Mouse (Mus musculus) left cerebral cortex, adult 9 months (tissue): ENCODE data around the gene Kazn.

Experiments
- DNase-seq, 2 experiments: peaks; one replicate each; pipeline ENCODE4 v3.0.0; 2022; ENCODE audit warnings: low spot score in 2 of 2

The Kazn gene

DNA sequence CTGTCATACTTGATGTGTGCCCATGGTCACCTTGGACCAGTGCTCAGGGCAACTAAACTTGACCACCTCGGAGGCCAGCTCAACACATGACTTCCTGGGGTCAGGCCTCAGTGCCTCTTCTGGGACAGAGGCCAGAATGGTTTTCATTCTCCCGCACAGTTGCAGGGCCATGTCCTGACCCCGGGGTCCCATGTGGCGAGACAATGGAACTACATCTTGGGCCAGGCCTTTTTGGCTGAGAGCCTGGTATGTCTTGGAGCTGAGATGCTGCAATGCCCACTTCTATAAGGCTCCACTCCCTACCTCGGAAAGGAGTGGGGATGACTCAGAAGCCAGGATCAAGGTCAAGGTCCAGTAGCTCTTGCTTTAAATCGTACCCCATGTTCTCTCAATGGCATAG, 42.6 kb downstream of the Kazn start:
- DNase-seq = no peak

DNA sequence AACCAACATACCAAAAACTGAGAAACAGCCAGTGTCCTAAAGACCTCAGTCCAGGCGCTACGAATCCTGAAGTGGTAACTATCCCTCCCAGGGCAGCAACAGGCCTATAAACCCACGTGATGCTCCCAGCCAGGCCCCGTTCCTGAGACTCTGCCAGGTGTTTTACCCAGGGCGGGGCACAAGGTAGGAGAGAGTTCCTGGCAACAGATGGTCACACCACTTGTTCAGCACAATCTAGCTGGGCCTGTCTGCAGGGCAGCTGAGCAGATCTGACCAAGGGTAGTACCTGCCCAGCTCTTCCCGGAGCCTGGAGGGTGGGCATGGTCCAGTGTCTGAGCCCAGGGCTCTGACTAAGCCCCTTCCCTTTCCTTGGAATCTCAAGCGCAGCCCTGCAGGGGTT, 45.4 kb downstream of the Kazn start:
- no peak for DNase-seq

DNA sequence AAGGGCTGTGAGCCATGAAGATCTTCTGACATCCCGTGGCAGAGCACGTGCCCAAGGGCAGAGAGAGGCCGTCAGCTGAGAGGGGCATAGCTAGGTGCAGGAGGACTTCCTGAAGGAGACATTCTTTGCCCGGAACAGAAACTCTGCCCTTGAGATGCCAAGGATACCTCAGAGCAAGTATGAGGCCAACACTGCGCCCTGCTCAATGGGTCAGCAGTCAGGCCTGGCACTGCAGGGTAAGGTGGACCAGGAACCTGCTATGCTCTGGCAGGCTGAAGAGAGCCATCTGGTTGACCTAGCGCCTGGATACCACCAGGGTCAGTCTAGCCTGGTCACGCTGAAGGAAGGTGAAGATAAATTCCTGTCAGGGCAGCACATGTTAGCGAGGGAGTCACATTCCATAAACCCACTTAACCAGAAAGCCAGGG, 46.0 kb downstream of the Kazn start:
- no peak for DNase-seq

DNA sequence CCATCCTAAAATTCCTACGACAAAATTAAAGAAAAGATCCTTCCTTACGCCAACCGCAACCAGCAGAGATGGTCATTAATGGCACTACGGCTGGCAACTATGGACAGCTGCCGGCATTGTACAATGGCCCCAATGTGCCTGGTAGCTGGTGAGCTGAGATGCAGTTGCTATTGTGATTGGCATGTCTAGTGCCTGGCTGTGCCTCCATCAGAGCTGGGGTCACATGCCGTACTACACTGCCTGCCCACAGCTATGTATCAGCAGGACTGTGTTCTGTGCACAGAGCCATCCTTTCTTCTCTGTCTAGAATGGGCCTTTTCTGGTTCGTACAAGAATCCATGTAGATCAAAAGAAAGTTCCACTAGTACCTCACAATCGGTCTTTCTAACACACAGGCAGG, 49.2 kb downstream of the Kazn start:
- peak; percentile 48 to 56 for DNase-seq

DNA sequence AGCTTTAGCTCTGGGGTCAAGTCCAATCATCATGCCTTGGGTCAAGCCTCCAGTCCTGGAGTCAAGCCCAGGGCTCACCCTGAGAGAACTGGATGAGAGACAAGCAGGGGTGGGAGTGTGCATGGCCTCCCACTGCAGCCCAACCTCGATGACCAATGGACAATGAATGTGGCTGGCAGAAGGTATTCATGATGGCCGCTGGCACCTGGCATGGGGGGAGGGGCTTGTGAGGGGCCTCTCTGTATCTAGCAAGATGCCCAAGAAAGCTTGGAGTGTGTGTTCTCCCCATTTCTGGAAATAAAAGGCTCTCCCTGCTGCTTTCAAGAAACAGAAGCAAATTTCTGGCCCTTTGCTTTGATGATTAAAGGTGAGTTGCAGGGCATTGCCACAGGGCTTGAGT, 50.7 kb downstream of the Kazn start:
- no peak for DNase-seq

DNA sequence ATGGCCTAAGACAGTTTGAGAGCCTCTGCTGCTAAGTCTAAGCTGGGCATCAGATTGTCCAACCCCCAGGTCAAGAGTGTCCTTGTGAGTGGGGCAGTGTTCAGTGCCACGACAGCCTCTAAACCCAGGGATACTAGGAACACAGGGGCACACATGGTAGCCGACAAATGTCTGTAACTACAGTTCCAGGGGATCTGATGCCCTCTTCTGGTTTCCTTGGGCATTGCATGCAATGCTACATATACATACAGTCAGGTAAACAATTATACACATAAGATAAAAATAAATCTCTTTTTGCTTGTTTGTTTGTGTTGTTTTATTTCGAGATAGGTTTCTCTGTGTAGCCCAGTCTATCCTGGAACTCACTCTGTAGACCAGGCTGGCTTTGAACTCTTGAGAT, 53.0 kb downstream of the Kazn start:
- DNase-seq = no peak

DNA sequence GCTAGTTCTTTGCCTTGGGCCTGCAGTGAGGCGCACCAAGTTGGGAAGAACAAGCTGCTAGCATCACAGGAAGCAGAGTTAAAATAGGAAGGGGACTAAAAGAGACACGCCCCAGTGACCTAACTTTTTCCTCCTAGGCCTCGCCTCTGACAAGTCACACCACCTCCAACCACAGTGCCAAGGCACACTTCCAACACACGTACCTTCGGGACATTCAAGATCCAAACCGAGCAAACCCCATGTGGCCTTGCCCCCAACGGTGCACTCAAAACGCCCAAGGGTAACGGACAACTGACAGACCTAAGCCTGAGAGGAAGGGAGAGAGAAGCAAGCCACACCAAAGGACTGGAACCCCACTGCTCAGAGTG, 53.7 kb downstream of the Kazn start:
- DNase-seq = no peak

DNA sequence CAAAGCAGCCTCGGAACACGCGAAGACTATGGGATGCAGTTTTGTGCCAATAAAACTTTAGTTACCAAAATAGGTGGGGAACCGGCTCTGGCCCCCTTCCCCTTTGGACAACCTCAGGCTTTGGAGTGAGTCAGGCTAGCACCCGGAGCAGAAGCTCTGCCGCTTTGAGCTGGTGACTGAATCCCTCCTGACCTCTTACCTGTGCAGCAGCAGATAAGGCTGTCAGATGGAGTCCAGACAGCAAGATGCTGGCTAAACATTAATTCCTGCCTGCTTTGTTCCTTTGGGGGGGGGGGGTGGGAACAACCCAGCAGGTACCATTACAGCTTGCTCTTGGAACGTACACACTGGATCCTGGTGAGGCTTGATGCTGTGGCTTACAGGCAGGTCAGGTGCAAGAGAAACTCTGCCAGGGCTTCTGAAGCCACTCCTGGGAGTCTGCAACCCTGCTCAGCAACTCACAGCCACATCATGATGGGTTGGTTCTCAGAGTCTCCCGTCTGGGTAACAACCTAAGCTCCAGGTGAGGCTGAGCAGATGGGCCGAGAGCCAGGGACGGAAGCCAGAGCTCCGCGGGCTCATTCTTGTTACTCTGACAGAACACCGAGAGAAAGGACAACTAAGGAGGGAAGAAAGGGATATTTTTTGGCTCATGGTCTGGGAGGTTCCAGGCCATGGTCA, 54.2 kb downstream of the Kazn start:
- DNase-seq = no peak

DNA sequence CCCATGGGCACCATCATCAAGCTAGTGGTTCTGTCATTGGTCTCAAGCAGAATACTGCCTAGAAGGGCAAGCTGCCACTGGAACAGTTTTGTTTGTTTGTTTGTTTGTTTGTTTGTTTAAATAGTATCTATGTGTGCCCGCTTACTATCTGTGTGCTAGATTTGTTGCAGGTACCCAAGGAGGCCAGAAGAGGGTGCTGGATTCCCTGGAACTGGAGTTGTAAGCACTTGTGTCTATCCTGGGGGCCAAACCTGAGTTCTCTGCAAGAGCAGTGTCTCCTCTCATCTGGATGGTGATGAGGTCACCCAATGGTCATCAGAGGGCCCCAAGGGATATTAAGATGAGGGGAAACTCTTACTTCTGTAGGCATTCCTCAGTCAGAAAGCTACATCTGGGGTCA, 55.6 kb downstream of the Kazn start:
- DNase-seq = no peak

DNA sequence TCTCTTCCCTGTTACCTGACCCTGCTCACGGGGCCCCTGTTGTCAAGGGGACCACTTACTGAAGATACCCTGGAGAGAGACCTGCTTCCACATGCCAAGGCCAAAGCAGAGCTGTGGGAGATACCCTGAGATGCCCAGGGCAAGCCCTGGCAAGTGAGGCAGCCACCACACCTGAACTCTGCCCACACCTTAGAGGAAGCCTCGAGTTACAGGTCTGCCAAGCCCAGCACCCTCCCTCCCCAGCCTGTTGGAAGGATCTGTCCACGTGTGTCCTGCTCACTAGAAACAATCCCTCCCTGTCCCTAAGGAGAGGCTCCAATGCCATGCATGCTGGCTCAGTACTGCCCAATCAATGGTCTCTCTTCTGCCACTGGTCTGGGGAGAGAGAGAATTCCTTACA, 56.2 kb downstream of the Kazn start:
- no peak for DNase-seq

DNA sequence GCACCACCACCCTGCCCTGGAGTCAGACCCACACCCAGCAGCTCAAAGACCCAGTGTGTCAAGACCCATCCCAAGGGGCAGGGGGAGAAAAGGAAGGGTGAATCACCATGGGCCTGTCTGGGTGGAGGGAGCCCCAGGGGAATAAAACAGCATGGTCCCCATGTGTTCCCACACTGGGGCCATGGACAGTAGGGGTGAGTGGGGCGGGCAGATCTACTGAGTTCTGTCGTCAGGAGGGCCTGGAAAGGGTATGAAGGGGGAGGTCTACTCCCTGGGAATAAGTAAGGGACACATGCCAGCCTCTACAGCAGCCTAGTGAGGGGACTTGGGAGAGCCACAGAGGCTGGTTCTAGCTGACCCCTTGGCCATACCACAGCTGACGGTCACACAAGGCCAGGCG, 57.6 kb downstream of the Kazn start:
- DNase-seq = no peak

DNA sequence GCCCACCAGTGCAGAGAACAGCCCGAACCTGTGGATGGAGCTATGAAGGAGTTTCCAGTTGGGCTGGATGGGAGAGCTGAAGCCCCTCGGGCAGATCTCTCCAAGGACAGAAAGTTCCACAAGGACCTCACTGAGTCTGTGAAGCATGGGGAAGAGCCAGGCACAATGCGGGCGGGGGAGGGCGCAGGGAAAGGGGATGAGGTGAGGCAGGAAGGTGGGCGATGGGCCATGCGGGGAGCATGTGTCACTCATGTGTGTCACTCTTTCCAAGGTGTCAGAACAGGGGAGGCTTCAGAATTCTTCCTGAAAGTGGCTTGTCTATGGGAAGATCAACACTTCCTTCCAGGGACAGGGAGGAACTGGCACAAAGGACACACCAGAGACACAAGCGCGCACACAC, 58.3 kb downstream of the Kazn start:
- DNase-seq = no peak

DNA sequence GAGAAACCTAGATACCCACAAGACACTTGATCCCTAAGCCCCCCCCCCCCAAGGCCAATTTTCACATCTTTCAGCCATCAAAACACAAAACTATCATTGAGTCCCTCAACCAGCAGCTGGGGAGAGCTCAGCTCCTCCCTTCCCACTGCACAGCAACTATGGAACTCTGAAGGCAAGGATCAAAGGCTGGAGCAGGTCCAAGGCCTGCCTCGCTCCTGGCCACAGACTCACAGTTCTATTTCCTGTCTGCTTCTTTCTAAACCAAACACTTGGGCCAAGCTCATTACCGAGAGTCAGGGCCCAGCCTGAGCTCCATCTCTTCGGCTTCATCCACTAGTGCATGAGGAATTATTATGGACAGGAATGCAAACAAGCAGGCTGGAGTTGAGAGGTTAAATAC, 58.9 kb downstream of the Kazn start:
- DNase-seq = peak in 1 of 2 experiments; percentile 70

DNA sequence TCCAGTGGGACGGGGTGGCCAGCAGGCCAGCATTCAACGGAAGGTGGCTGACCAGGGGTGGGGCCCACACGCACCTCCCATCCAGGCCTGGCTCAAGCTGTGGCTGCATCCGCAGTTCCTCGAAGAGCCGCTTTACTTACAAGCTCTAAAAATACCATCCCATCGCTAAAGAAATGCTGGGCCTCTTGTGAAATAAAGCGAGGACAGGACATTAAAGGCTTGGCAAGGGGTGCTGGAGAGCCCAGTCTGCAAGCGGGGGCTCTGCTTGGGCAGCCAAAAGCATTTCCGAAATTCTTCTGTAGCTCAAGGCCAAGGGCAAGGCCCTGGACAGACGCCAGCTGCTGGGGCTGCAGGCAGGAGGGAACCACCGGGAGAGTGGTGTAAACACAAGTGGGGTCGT, 59.7 kb downstream of the Kazn start:
- DNase-seq = no peak

DNA sequence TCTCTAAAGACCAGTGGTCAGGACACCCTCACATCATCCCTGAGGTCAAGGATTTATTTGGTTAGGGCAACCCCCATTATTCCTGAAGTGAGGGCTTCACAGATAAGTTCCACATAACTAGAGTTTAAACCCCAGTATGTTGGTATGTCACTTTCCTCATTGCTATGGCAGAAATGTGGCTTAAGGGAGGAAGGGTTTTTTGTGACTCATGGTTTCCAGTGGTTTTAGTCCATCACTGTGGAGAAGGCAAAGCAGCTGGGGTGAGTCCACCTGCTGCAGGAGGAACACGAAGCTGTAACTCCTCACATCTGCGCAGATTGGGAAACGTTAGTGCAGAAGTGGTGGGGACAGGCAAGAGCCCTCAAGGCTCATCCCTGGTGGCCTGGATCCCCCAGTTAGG, 62.5 kb downstream of the Kazn start:
- no peak for DNase-seq

DNA sequence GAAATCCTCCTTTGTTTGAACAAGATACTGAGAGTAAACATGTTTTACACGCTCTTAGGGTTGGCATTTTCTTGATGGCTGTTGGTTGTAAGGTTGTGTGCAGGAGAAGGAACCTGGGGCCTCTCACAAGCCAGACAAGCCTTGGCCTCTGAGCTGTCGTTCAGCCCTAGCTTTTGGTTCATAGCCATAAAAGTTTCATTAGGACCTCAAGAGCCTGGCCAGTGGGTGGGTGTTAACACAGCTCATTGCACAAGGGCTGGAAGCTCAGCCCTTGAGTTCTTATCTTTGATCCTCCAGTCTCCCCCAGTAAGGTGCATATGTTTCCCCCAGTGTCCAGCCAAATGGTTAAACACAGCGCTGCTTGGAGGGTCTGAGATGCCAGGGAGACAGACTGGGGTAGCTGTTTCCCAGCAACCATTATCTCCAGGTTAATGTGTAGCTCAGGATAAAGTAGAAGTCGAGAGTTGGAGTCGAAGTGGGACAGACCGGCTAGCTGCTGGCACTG, 65.2 kb downstream of the Kazn start:
- DNase-seq = no peak

DNA sequence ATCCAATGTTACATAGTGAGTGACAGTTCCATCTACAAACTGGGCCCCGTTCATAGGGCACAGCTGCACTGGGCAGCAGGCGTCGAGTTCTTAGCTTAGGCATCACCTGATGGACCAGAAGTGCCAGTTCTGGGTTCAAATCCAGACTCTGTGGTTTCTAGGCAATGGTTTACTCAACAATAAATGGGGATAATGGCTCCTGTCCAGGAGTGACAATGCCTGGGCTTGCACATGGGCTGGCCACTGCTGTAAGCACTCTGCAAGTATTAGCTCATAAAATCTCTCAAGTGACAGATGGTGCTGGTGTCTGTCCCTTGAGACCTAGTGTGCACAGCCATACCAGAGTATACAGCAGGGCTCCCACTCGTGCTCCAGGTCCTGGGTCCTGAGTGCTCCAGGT, 66.3 kb downstream of the Kazn start:
- no peak for DNase-seq

DNA sequence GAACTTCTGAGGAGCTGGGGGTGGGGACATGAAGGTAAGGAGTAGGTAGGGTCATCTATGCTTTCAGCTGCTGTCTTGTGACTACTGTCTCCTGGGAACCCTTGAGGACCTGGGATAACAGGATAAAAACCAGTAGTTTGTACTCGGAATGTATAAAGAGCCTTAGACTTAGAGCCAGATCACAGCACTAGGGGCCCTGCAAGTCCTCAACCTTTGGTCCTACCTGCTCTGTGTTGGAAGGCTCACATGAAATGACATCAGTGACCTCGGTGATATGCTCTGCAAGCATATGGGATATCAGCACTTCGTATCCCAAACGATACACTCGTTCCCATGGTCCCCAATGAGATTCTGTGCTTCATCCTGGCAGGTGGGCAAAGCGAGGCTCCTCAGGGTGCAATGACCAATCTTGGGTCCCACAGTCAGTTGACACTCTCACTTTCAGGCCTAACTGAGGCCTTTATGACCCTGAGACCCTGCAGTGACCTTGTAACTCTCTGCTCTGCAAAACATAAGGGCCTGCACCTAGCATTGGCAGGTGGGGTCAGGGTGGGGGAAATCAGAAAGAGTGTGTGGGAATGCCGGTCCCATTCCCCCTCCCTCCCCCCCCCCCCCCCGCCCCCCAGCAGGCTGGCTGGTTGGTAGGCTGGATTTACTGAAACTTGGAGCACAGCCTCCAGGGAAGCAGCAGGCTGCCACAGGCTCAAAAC, 67.3 kb downstream of the Kazn start:
- no peak for DNase-seq

DNA sequence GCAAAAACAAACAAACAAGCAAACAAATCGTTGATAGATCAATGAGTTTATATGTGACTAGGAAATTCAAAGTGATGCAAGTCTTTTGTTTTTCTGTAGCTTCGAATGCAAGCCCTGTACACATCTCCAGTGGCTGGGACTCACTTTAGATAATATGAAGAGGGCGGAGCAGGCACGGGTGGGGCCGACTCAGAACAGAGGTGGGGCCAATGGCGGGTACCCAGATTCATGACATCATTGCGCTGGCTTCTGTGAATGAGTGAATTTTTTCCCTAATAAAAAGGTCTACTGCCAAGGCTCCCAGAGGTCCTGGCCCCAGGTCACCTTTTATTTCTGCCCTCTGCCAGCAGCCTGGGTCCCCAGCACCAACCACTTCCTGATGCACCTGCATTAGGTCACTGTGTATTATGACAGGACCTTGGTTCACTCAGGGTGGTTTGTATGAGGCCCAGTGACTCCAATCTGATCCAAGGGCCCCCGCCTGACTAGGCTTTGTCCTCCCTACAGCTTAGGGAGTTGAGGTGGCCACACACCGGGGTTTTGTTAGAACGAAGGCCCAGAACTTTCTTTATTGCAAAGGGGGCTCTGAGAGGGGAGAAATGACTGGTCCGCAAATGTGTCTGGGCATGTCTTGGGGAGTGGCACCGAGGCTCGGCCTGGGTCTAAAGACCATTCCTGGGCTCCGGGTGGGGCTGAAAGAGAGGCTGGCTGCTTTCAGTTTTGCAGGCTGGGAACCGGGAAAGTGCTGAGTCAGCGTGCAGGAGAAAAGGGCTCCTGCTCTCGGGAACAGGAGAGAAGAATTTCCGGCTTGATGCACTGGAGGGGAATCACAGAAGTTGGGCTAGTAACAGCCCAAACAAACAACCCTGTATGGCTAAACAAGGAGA, 68.1 kb downstream of the Kazn start:
- no peak for DNase-seq

DNA sequence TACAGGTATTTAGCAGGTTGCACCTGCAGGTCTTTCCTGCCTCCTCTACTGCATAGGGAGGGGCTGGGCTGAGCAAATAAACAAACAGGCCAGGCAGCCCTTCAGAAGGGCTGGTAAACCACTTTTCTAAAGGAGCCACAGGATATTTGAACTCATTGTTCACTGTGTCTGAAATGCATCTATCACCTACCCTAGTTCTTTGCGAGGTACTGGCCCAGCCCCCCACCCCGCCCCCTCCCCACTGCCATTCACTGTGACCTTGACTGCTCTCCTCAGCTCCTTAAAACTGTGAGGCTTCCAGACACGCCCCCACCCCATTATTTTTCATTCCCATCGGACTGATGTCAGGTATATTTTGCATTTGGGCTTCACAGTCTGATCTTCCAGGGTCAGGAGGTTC, 69.6 kb downstream of the Kazn start:
- no peak for DNase-seq

DNA sequence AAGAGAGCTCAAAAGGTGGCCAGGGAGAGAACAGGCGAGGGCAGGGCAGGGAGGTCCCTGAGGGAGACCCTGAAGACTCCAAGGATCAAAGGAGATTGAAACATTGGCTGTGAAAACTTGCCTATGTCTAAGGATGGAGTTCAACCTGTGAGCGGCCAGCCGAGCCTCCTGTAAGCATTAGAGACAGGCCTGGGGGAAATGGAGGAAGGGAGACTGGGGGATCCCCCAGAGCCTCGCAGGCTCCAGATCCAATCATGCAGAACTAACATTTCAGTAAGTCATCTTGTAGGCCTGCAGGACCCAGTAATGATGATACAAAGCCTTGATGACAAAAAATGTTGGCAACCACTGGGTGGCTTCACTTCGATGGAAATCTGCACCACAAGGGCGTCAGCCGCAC, 70.8 kb downstream of the Kazn start:
- no peak for DNase-seq

DNA sequence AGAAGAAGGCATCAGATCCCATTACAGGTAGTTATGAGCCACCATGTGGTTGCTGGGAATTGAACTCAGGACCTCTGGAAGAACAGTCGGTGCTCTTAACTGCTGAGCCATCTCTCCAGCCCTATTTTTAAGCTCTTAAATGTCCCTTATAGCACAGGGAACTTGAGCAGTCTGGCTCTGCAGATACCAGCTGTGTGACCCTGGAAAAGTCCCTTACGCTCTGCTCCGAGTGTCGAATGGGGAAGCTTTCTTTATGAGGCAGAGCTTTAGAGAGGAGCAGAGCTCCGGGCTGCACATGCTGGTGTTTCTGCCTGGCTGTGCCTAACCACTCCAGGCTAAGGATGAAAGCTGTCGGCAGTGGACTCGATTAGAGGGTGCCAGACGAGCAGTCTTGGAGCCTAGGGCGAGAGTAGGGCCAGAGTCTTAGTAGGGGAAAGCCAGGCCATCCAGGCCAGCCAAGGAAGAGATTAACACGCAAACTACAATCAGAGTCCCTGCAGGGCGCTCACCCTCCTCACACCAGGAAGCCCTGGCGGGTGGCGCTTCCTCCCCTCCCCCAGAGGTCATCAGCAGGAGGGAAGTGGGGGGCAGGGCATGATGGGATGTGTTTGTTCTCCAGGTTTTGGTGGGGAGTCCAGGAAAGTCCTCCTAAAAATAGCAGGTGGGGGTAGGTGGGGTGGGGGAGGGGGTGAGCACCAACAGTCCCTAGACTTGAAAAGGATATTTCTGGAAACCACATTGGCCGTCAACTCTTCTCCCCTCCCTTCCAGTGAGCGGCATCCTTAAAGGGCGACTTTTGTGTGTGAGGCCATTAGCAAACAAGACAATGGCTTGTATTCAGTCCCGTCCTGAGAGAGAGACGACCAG, 73.1 kb downstream of the Kazn start:
- DNase-seq = no peak
